Mouse (Mus musculus) c-Kit-negative CD71-positive TER-119-positive erythroid progenitor cells, embryonic 14.5 days (primary cell): ENCODE measurements around the gene Olfr351.

Experiments used
- DNase-seq: peaks from one replicate; pipeline ENCODE4 v3.0.0-alpha.2; 2013; ENCODE audit warnings: low read depth, low spot score

Olfr351 gene

GRCm38 (mm10) chr2:36862560-36862959 lies at the start of gene Olfr351:
TSS of gene Olfr351 (minus strand) at chr2:36862660.
- no peak for DNase-seq

GRCm38 (mm10) chr2:36905380-36905779 lies 42.9 kb upstream of the Olfr351 start, which contains the start of gene Olfr354:
TSS of gene Olfr354 (plus strand) at chr2:36905680.
- DNase-seq, result no peak

- DNase-seq, result no peak
Measured at GRCm38 (mm10) chr2:36897114-36897513, 34.7 kb upstream of the Olfr351 start.

- DNase-seq, result no peak
Measured at GRCm38 (mm10) chr2:36892836-36893235, 30.4 kb upstream of the Olfr351 start, which contains the start of gene Olfr353. TSS of gene Olfr353 (minus strand) at chr2:36892936.

- no peak for DNase-seq
Measured at GRCm38 (mm10) chr2:36868160-36868559, 5.7 kb upstream of the Olfr351 start, which contains the start of gene Olfr352. TSS of gene Olfr352 (plus strand) at chr2:36868460.

GRCm38 (mm10) chr2:36846010-36846409 lies 16.4 kb downstream of the Olfr351 start, which contains the start of gene Olfr350:
TSS of gene Olfr350 (plus strand) at chr2:36846310.
- no peak for DNase-seq

GRCm38 (mm10) chr2:36816932-36817331 lies 45.5 kb downstream of the Olfr351 start, which contains the start of gene Olfr3:
TSS of gene Olfr3 (minus strand) at chr2:36817032.
- DNase-seq, result no peak
